Mouse (Mus musculus) megakaryocyte, embryonic 14.5 days (primary cell): Measurements from ENCODE around the gene Bmp7.

Experiments used
- FLI1 ChIP-seq: IDR thresholded peaks from 2 replicates; pipeline ENCODE4 v1.6.1; 2012; ENCODE audit warnings: low read length, inconsistent platforms, mixed read lengths
- GATA1 ChIP-seq: IDR thresholded peaks from 3 replicates; pipeline ENCODE4 v1.6.1; 2012; ENCODE audit warnings: mixed read lengths, low read length, inconsistent platforms, borderline replicate concordance

DNA sequence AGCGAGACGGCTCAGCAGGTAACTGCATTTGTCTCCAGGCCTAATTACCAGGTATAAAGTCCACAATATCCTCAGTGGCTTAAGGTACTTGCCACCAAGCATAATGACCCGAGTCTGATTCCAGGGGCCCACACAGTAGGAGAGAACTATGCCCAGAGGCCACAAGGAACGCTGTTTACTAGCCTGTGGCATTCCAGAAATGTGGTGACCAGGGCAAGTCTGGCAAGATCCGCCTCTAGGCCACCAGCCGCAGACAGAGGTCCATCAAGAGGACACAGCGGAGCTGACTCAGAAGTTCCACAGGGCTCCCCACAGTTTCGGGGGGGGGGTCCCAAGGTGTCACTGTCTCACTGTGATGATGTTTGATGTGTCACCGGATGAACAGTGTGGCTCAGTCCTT, 34.0 kb downstream of the Bmp7 start:
- TF ChIP-seq GATA1 (no peak), FLI1 (no peak)
